Mouse (Mus musculus) urinary bladder, postnatal 25 days (tissue): ENCODE data around the gene Thoc3.

Experiments
- DNase-seq: peaks from one replicate; pipeline ENCODE4 v3.0.0; 2022; ENCODE audit warnings: low spot score

Thoc3 gene

DNA sequence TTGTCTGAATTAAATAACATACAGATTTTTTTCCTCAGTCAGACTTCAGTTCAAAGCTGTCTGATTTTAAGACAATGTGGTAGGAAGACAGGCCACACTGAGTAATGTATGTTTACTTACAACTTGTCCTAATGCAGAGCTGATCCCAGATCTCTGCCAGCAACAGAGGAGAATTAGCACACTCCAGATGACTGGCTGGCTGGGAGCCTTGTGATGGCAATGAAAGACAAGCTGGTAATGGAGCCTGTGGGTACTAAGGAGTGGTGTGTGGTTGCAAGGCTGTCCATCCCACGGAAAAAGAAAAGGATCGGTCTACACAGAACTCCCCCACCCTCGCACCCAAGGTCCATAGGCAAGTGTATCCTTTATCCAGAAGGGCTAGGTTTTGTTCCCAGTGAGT, 25.0 kb downstream of the Thoc3 start:
- no peak for DNase-seq

GRCm38 (mm10) chr13:54439912-54440311, 28.7 kb downstream of the Thoc3 start:
- DNase-seq = no peak

DNA sequence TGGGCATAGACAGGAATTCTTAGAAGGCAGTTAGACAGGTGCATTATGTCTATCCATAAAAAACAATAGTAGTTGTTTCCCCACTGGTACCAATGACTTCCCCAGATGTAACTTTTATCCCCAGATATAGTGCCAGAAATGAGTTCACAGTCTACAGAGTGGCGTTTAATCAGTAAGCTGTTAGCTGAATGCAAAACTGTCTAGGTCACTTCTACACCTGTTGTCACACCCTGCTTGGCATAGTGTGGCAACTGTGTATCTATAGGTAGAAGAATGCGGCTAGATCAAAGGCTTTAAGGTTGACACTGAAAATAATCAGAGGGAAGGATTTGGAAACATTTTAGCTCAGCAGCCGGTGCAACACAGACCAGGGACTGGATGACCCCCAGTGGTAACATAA, 29.8 kb downstream of the Thoc3 start:
- no peak for DNase-seq

DNA sequence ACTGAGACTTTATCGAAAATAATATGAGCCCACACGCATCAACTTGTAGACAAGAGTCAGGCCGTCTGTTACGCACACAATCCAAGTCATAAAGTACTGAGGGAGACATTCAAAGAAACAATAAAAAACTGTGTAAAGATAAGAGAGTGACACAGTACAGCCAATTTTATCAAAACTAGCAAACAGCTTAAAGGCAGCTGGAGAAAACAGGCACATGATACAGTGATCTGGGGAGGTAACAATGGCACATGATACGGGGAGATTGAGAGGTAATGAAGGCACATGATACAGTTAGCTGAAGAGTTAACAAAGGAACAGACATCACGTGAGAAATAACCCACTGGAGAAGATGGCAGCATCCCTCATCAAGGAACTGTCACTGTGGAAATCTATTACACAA, 31.6 kb downstream of the Thoc3 start:
- no peak for DNase-seq

DNA sequence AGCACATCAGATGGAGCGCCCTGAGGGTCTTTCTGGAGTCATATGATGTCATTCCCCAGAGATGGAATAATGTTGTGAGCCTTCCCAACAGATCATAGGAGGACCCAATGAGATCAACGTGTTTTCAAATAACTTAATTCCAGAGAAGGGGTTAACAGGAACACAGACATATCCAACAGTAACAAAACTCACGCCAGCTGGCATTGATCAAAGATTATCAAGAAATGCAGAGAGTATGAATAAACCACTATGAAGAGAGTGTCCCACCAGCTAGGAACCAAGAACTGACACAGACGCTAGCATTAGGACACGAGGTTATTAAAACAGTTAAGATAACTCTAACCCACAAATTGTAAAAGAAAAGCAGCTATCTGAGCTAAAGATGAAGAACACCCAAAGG, 32.0 kb downstream of the Thoc3 start:
- no peak for DNase-seq

DNA sequence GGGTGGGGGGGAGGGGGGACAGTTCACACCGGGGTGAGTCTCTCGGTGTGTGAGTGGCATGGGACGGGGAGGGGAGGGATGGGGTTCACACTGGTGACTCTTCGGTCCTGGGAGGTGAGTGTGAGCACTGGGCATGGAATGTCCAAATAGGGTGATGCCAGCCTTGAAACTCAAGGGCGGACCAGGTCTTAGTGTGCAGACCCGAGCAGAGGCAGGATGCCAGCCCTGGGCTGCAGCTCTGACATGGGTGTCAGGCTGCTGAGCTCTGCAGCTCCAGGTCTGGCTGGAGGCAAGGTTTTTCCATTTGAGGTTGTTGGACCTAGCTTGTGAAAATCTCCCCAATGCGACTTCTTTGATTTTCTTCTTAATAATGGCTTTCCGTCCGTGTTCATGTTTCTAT, 37.5 kb downstream of the Thoc3 start:
- DNase-seq = no peak

DNA sequence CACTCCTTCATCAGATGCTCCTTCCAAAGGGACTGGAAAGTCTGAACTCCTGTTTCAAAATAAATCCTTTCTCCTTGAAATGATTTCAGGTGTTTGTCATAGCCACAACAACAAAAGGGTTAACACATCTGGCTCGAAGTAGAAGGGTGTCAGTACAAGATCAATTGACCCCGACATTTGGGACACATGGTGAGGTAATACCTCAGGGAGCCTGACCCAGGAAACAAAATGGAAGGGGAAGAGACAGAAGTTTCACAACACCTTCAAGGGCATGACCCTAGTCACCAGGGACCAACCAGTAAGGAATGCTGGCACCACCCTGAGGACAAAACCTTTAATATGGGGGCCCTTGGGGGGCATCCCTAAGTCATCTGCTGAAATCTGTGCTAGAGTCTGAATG, 38.6 kb downstream of the Thoc3 start:
- DNase-seq = no peak

- no peak for DNase-seq
Measured at GRCm38 (mm10) chr13:54428771-54429170, 39.9 kb downstream of the Thoc3 start.

- DNase-seq = no peak
Measured at GRCm38 (mm10) chr13:54426781-54427655, 41.6 kb downstream of the Thoc3 start.

GRCm38 (mm10) chr13:54425269-54425668, 43.4 kb downstream of the Thoc3 start:
- no peak for DNase-seq

DNA sequence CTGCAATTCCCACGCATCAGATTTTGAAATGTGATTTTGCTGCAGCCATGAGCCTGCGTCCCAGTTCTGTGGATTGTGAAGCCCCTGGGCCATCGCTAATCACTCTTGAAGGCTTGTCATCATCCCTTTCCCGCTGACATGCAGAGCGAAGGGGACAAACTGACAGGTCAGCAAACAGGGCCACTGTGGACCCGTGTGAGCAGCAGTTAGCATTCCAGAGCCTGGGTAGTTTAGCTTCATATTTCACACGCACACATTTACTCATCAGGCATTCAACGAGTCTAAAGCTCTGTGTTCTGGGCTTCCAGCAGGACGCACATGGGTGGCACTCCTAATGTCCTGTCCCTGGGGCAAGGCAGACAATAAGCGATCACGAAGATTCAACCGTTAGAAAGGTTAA, 48.4 kb downstream of the Thoc3 start:
- DNase-seq = no peak

- DNase-seq = no peak
Measured at GRCm38 (mm10) chr13:54418781-54419327, 49.8 kb downstream of the Thoc3 start.

DNA sequence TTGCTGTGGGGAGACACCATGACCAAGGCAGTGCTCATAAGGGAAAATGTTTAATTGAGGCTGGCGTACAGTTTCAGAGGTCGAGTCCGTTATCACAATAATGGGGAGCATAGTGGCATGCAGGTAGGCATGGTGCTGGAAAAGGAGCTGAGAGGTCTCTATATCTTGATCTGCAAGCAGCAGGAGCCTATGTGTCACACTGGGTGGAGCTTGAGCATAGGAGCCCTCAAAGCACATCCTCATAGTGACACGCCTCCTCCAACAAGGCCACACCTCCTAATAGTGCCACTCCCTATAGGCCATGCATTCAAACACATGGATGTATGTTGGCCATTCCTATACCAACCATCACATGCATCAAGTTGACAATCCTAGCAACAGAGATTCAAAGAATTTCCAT, 53.6 kb downstream of the Thoc3 start:
- DNase-seq = no peak

- DNase-seq = no peak
Measured at GRCm38 (mm10) chr13:54412721-54413120, 55.9 kb downstream of the Thoc3 start.

- no peak for DNase-seq
Measured at GRCm38 (mm10) chr13:54412236-54412635, 56.4 kb downstream of the Thoc3 start.

DNA sequence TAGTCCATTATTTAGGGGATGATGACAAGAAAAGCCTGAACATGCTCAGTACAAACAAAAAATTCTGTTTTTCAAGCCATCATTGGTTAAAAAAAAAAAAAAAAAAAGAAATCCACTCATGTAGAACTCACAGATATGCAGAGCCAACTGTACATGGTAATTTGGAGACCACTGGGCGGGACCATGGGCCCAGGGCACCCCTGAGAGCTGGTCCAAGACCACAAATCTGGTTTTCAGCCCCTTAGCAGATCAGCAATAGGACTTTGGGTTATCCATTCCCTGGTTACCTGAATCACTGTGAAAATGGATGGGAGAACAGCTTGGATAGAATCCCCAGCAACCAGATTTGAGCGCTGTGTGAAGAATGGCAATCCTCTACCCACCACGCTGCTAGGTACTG, 57.0 kb downstream of the Thoc3 start:
- DNase-seq = no peak
